Mouse (Mus musculus) stomach, postnatal 0 days (tissue): ENCODE results near the gene Tmed4.

Source experiments
- CTCF ChIP-seq: IDR thresholded peaks from 2 replicates; pipeline ENCODE4 v1.5.1; 2016; ENCODE audit warnings: antibody characterized with exemption, low read depth, mild to moderate bottlenecking, moderate library complexity
- EP300 ChIP-seq: optimal IDR thresholded peaks from 2 replicates; pipeline ENCODE3; 2016; ENCODE audit warnings: antibody characterized with exemption

DNA sequence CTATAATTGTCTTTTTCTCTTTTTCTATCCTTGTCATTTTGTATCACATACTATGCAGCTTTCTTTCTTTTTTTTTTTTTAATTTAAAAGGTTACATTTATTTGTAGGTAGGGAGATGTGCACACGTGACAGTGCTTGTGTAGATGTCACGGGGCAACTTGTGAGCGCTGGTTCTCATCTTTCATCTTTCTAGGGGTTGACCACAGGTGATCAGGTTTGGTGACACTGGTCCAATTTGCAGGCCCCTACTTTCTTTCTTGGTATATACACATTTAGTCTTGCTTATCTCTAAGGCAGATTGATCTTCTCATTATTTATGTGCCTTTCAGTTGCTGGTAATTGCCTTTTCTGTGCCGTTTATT is 18.3 kb upstream of the Tmed4 start:
- TF ChIP-seq EP300 (no peak), CTCF (no peak)
